Mouse (Mus musculus): ENCODE measurements around the gene Ube2m. TPM values are rescaled to one million over a fixed set of nuclear protein-coding genes. Genes with fewer than 3 reads are reported as not detected.

Gene Ube2m
- polyA plus RNA-seq, 1 experiment, result 195 TPM

- peaks cover 1% of the 10 kb centered on the region for H3K4me1 ChIP-seq (ENCODE audit: control insufficient read depth, insufficient read depth, low read length)
- peak within 1 kb of the TSS; percentile 92 for H3K9ac ChIP-seq (ENCODE audit: low read depth, poor library complexity, severe bottlenecking)
- TF ChIP-seq CTCF (IDR thresholded peaks at IDR 0.05; ENCODE audit: low read depth, low read length) (no peak), POLR2A (IDR thresholded peaks at IDR 0.05; ENCODE audit: insufficient read depth, low read length) (no peak), EP300 (IDR thresholded peaks at IDR 0.05; ENCODE audit: insufficient read depth, low read depth, low read length) (no peak)
- H3K27ac ChIP-seq (ENCODE audit: insufficient read depth, low read length), result peak within 1 kb of the TSS; percentile 98
- H3K36me3 ChIP-seq (ENCODE audit: control insufficient read depth, insufficient read depth, low read length, poor library complexity, severe bottlenecking), result no peaks in the 10 kb centered on the region
- H3K9me3 ChIP-seq (replicated peaks; ENCODE audit: control insufficient read depth, insufficient read depth, low read length, poor library complexity, severe bottlenecking), result no peaks in the 10 kb centered on the region
- no peaks in the 10 kb centered on the region for H3K27me3 ChIP-seq (ENCODE audit: control insufficient read depth, insufficient read depth, low read length, poor library complexity, severe bottlenecking)
- peak within 1 kb of the TSS; percentile 97 for H3K4me3 ChIP-seq (ENCODE audit: low read depth, low read length)
These were observed 27.8 kb downstream of the Ube2m start, which contains the start of gene Zbtb45 for GRCm38 (mm10) chr7:13010005-13010908. Gene Zbtb45 (minus strand): TSS chr7:13010034.

GRCm38 (mm10) chr7:13009143-13010004 is 28.7 kb downstream of the Ube2m start:
- no peaks in the 10 kb centered on the region for H3K9me3 ChIP-seq (replicated peaks; ENCODE audit: control insufficient read depth, insufficient read depth, low read length, poor library complexity, severe bottlenecking)
- peak overlapping the region; percentile 98 for H3K27ac ChIP-seq (ENCODE audit: insufficient read depth, low read length)
- H3K27me3 ChIP-seq (ENCODE audit: control insufficient read depth, insufficient read depth, low read length, poor library complexity, severe bottlenecking), result no peaks in the 10 kb centered on the region
- peak overlapping the region; percentile 92 for H3K9ac ChIP-seq (ENCODE audit: low read depth, poor library complexity, severe bottlenecking)
- no peaks in the 10 kb centered on the region for H3K4me1 ChIP-seq (ENCODE audit: control insufficient read depth, insufficient read depth, low read length)
- no peaks in the 10 kb centered on the region for H3K36me3 ChIP-seq (ENCODE audit: control insufficient read depth, insufficient read depth, low read length, poor library complexity, severe bottlenecking)
- peak overlapping the region; percentile 97 for H3K4me3 ChIP-seq (ENCODE audit: low read depth, low read length)
- TF ChIP-seq CTCF (IDR thresholded peaks at IDR 0.05; ENCODE audit: low read depth, low read length), result peak; percentile 87
- 0 out of 2 replicates have a peak, but pooled peaks have one; percentile 10 for TF ChIP-seq EP300 (IDR thresholded peaks at IDR 0.05; ENCODE audit: insufficient read depth, low read depth, low read length)
- TF ChIP-seq POLR2A (IDR thresholded peaks at IDR 0.05; ENCODE audit: insufficient read depth, low read length), result no peak

DNA sequence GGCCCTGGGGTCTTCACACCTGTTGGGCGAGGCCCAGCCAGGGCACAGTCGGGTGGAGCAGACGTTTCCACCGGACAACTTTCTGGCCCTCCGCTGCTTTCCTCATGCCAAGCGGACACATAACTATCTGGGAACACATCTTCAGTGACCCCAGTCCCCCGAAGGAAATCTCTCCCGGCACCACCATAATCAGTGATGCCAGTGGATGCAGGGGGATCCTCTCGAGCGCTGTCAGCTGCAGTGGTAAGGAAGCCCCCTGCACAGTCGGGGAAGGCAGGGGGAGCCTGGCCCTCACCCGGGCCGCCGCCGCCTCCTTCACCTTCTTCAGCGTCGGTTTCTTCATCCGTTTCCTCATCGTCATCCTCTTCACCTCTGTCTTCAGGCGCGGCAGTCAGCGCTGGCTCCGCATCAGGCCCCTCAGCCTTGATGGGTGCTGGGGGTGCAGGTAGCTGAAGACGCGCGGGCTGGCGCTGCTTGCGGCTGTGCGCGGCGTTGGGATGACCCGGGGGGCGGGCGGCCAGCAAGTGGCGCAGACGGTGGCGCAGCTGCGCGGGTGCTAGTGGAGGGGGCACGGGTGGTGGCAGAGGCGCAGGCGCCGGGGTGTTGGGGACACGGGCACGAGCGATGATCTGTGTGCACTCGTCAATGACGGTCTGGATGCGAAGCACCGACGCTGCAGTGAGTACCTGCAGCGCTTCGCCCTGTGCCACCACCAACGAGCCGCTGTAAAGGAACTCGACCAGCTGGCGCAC is 30.6 kb downstream of the Ube2m start:
- Histone ChIP-seq H3K27me3 (ENCODE audit: control insufficient read depth, insufficient read depth, low read length, poor library complexity, severe bottlenecking) (no peaks in the 10 kb centered on the region), H3K4me3 (ENCODE audit: low read depth, low read length) (peak overlapping the region; percentile 55), H3K4me1 (ENCODE audit: control insufficient read depth, insufficient read depth, low read length) (no peaks in the 10 kb centered on the region), H3K9ac (ENCODE audit: low read depth, poor library complexity, severe bottlenecking) (peak overlapping the region; percentile 92), H3K9me3 (replicated peaks; ENCODE audit: control insufficient read depth, insufficient read depth, low read length, poor library complexity, severe bottlenecking) (no peaks in the 10 kb centered on the region), H3K27ac (ENCODE audit: insufficient read depth, low read length) (no peak overlapping the region), H3K36me3 (ENCODE audit: control insufficient read depth, insufficient read depth, low read length, poor library complexity, severe bottlenecking) (no peaks in the 10 kb centered on the region)
- no peak for TF ChIP-seq EP300 (IDR thresholded peaks at IDR 0.05; ENCODE audit: insufficient read depth, low read depth, low read length)
- no peak for TF ChIP-seq CTCF (IDR thresholded peaks at IDR 0.05; ENCODE audit: low read depth, low read length)
- TF ChIP-seq POLR2A (IDR thresholded peaks at IDR 0.05; ENCODE audit: insufficient read depth, low read length), result no peak

DNA sequence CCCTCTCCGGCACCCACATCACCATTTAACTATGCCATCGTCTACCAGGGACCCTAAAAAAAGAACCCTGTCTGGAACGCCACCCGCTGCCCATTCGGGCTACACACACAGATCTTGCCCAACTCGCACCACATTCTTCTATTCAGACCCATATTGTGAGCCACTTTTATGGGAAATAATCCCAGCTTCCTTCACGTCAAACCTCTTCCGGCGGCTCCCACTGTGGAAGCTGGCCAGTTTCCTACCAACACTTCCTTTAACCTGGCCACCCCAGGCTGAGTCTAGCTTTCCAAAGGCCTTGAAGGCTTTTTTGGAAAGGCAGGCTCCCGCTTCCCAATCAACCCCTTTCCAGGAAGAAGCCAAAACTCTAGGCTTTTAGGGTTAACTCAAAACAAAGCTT is 31.5 kb downstream of the Ube2m start:
- Histone ChIP-seq H3K9me3 (replicated peaks; ENCODE audit: control insufficient read depth, insufficient read depth, low read length, poor library complexity, severe bottlenecking) (no peaks in the 10 kb centered on the region), H3K4me3 (ENCODE audit: low read depth, low read length) (peak overlapping the region; percentile 55), H3K36me3 (ENCODE audit: control insufficient read depth, insufficient read depth, low read length, poor library complexity, severe bottlenecking) (no peaks in the 10 kb centered on the region), H3K9ac (ENCODE audit: low read depth, poor library complexity, severe bottlenecking) (peak overlapping the region; percentile 92), H3K4me1 (ENCODE audit: control insufficient read depth, insufficient read depth, low read length) (no peaks in the 10 kb centered on the region), H3K27ac (ENCODE audit: insufficient read depth, low read length) (no peak overlapping the region), H3K27me3 (ENCODE audit: control insufficient read depth, insufficient read depth, low read length, poor library complexity, severe bottlenecking) (no peaks in the 10 kb centered on the region)
- no peak for TF ChIP-seq EP300 (IDR thresholded peaks at IDR 0.05; ENCODE audit: insufficient read depth, low read depth, low read length)
- no peak for TF ChIP-seq POLR2A (IDR thresholded peaks at IDR 0.05; ENCODE audit: insufficient read depth, low read length)
- no peak for TF ChIP-seq CTCF (IDR thresholded peaks at IDR 0.05; ENCODE audit: low read depth, low read length)

GRCm38 (mm10) chr7:13006011-13006410 is 32.1 kb downstream of the Ube2m start:
- no peak overlapping the region for H3K27ac ChIP-seq (ENCODE audit: insufficient read depth, low read length)
- H3K4me1 ChIP-seq (ENCODE audit: control insufficient read depth, insufficient read depth, low read length), result no peaks in the 10 kb centered on the region
- H3K9ac ChIP-seq (ENCODE audit: low read depth, poor library complexity, severe bottlenecking), result peak overlapping the region; percentile 92
- no peaks in the 10 kb centered on the region for H3K36me3 ChIP-seq (ENCODE audit: control insufficient read depth, insufficient read depth, low read length, poor library complexity, severe bottlenecking)
- peak overlapping the region; percentile 55 for H3K4me3 ChIP-seq (ENCODE audit: low read depth, low read length)
- TF ChIP-seq EP300 (IDR thresholded peaks at IDR 0.05; ENCODE audit: insufficient read depth, low read depth, low read length) (no peak), CTCF (IDR thresholded peaks at IDR 0.05; ENCODE audit: low read depth, low read length) (no peak), POLR2A (IDR thresholded peaks at IDR 0.05; ENCODE audit: insufficient read depth, low read length) (no peak)
- no peaks in the 10 kb centered on the region for H3K9me3 ChIP-seq (replicated peaks; ENCODE audit: control insufficient read depth, insufficient read depth, low read length, poor library complexity, severe bottlenecking)
- no peaks in the 10 kb centered on the region for H3K27me3 ChIP-seq (ENCODE audit: control insufficient read depth, insufficient read depth, low read length, poor library complexity, severe bottlenecking)

Data from ES-Bruce4 (cell line).